Mouse (Mus musculus): Measurements from ENCODE around the gene Inf2. TPM values are rescaled to one million over a fixed set of nuclear protein-coding genes. Genes with fewer than 3 reads are reported as not detected.

The Inf2 gene
- 28.0 and 33.6 TPM in 2 replicates for polyA plus RNA-seq (2012; rRNA removed)

DNA sequence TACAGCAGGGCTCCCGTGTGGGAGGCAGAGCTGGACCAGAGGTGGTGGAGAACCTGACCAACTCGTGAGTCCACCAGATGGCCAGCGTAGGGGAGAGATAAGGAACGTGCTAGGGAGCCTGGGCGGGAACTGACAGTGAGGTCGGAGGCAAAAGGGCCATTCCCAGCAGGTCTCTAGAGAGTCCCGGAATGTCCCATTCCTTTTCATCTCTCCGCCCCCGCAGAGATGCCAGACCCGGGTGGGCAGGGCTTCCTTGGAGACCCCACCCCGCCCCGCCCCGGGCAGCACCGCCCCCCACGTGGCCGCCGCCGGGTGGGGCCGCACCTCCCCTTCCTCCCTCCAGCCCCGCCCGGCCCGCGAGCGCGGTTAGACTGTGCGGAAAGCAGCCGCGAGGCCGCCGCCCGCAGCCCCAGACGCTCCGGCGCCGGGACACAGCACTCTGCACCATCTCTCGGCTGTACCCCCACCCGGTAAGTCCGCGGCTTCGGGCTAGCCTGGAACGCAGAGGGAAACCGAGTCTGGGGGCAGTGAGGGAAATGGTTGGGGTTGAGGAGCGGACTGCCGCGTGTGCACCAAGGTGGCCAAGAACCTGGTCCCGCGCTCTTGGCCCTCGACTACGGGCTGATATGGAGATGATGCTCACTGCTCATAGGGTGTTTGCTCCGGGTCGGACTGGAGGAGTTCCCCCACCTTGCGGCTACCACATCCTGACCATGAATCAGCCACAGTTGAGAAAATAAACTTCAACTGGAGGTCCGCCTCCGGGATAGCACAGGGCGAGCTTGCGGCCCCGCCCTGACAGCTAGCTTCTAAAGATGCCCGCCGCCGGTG, at the start of gene Inf2:
Gene Inf2, plus strand, starts transcription at position 359 of the 831 bp plus-strand sequence.
- TF ChIP-seq POLR2A (IDR thresholded peaks at IDR 0.05; ENCODE audit: borderline replicate concordance, extremely low read depth, low read depth, low read length) (peak; percentile 48; the same call in 1 of the 2 replicates), CTCF (IDR thresholded peaks at IDR 0.05; ENCODE audit: insufficient read depth, low read length) (no peak)
- Histone ChIP-seq H3K4me3 (replicated peaks; ENCODE audit: extremely low read depth, low read depth, low read length) (peak within 1 kb of the TSS; percentile 76), H3K4me1 (ENCODE audit: control insufficient read depth, insufficient read depth, low read length) (peaks cover 41% of the 10 kb centered on the region)
- DNase-seq = peak; percentile 86
- WGBS = 1% methylated on average over 58 of the region's 60 CpGs

DNA sequence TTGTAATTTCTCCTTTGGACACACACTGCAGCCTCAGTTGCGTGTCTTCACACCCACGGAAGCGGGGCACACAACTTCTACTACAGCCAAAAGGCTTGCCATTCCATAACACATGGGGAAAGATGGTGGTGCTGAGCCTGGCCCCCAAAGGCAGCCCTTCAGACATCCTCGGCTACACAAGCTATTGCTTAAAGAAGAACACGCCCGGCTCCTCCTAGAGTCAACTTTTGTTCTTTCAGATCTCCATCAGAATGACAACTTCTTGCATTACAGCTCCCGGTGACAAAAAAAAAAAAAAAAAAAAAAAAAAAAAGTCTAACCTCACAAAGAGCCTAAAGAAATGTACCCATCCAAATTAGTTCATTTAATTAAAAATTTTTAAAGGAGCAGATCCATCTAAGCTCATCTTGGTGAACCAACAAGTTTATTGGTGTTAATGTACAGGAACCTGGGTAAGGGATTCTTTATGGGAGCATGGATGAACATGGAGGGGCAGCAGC, 49.1 kb upstream of the Inf2 start:
- WGBS = 86% methylated on average over 7 of the region's 7 CpGs
- no peak for DNase-seq
- Histone ChIP-seq H3K4me3 (replicated peaks; ENCODE audit: extremely low read depth, low read depth, low read length) (no peak overlapping the region), H3K4me1 (ENCODE audit: control insufficient read depth, insufficient read depth, low read length) (no peaks in the 10 kb centered on the region)
- TF ChIP-seq POLR2A (IDR thresholded peaks at IDR 0.05; ENCODE audit: borderline replicate concordance, extremely low read depth, low read depth, low read length) (no peak), CTCF (IDR thresholded peaks at IDR 0.05; ENCODE audit: insufficient read depth, low read length) (no peak)

DNA sequence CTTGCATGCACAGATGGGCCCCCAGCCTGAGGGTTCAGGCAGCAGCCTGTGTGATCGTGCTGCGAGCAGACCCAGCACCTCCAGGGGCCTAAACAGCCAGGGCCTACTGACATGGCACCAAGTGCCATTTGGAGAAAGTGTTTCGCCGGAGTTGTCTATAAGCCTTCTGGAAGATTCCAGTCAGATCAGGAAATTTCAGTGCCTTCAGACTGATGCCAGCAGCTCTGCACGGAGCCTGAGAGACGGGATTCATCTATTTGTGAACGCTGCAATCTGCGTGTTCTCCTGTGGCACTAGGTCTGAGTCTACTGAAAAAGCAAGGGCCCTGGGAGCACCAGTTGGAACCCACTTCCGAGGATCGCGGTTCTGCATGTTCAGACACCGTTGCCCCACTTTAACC, 48.3 kb upstream of the Inf2 start:
- DNase-seq = no peak
- TF ChIP-seq POLR2A (IDR thresholded peaks at IDR 0.05; ENCODE audit: borderline replicate concordance, extremely low read depth, low read depth, low read length) = no peak
- TF ChIP-seq CTCF (IDR thresholded peaks at IDR 0.05; ENCODE audit: insufficient read depth, low read length) = no peak
- WGBS = 94% methylated on average over 12 of the region's 12 CpGs
- Histone ChIP-seq H3K4me3 (replicated peaks; ENCODE audit: extremely low read depth, low read depth, low read length) (no peak overlapping the region), H3K4me1 (ENCODE audit: control insufficient read depth, insufficient read depth, low read length) (no peaks in the 10 kb centered on the region)

DNA sequence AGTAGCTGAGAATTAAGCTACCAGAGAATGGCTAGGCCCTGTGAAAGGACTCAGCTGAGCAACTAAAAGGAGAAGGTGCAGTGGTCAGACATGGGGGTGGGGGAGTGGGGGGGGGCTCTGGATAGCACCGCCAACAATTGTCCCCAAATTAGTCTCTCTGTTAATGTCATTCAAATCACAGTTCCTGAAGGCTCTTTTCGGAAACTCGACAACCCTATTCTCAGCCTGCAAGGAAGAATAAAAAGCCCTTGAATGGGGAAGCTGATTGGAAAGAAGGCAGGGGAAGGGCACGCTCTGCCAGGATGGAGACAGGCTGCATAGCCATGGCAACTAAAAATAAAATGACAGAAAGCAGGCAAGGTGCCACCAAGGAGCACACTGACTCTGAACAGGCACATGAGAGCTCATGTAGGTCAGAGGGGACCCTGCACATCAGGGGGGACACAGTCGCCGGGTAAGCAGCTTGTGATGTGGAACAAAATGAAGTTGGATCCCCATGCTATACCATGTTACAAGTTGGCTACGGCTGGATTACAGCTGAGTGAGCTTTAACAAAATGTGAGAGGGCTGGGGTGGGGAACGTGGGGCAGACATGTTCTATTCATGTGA, 47.0 kb upstream of the Inf2 start:
- no peak for TF ChIP-seq POLR2A (IDR thresholded peaks at IDR 0.05; ENCODE audit: borderline replicate concordance, extremely low read depth, low read depth, low read length)
- TF ChIP-seq CTCF (IDR thresholded peaks at IDR 0.05; ENCODE audit: insufficient read depth, low read length) = no peak
- H3K4me3 ChIP-seq (replicated peaks; ENCODE audit: extremely low read depth, low read depth, low read length) = no peak overlapping the region
- H3K4me1 ChIP-seq (ENCODE audit: control insufficient read depth, insufficient read depth, low read length) = no peaks in the 10 kb centered on the region
- WGBS = 81% methylated on average over 8 of the region's 8 CpGs
- DNase-seq = no peak

DNA sequence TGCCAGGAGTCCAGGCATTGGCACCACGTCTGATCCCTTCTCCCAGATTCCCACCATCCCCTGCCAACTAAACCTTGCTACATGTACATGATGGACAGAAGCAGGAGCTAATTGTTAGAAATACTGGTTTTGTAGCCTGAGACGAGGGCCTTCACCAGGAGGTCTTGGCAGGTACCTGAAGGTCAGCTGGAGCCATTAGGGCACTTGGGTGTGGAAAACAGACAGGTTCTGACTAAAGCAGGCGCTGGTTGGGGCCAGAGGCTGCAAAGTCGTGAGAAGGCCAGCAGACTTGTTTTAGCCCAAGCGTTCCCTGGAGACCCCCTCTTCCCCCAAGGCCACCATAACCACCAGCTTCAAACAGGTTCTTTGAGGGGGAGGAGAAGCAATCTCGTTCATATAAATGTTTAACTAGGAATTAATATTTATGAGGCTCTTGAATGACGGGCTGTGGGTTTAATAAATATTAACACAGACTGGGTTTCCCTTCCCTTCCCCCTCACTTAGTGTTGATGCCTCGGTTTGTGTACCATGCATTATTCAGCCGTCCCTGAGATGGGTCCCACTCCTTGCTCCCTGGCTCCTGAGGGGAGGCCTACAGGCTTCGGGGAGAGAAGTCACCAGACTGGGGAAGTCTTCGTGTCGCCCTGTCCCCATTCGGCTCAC, 46.2 kb upstream of the Inf2 start:
- TF ChIP-seq CTCF (IDR thresholded peaks at IDR 0.05; ENCODE audit: insufficient read depth, low read length) (no peak), POLR2A (IDR thresholded peaks at IDR 0.05; ENCODE audit: borderline replicate concordance, extremely low read depth, low read depth, low read length) (no peak)
- 73% methylated on average over 13 of the region's 13 CpGs for WGBS
- no peak for DNase-seq
- Histone ChIP-seq H3K4me3 (replicated peaks; ENCODE audit: extremely low read depth, low read depth, low read length) (no peak overlapping the region), H3K4me1 (ENCODE audit: control insufficient read depth, insufficient read depth, low read length) (no peaks in the 10 kb centered on the region)

DNA sequence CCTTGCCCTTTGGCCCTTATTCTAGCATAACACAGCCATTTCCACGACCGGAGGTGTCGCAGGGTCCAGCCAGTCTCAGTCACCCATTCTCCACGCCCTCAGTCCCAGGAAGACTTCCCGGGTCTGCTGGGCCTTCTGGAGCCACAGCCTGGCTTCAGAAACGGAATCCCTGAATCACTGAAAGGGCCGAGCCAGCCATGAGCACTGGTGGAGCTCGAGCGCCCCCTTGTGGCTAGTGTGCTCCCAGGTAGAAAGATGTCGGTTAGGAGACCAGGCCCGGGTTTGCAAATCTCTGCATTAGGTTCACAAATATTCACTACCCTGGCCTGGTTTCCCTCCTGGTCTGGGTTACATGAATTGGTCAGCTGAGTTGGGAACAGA, 45.7 kb upstream of the Inf2 start:
- TF ChIP-seq CTCF (IDR thresholded peaks at IDR 0.05; ENCODE audit: insufficient read depth, low read length) (peak; percentile 82), POLR2A (IDR thresholded peaks at IDR 0.05; ENCODE audit: borderline replicate concordance, extremely low read depth, low read depth, low read length) (no peak)
- DNase-seq = peak; percentile 83
- no peak overlapping the region for H3K4me3 ChIP-seq (replicated peaks; ENCODE audit: extremely low read depth, low read depth, low read length)
- 7% methylated on average over 11 of the region's 11 CpGs for WGBS
- H3K4me1 ChIP-seq (ENCODE audit: control insufficient read depth, insufficient read depth, low read length) = no peaks in the 10 kb centered on the region

DNA sequence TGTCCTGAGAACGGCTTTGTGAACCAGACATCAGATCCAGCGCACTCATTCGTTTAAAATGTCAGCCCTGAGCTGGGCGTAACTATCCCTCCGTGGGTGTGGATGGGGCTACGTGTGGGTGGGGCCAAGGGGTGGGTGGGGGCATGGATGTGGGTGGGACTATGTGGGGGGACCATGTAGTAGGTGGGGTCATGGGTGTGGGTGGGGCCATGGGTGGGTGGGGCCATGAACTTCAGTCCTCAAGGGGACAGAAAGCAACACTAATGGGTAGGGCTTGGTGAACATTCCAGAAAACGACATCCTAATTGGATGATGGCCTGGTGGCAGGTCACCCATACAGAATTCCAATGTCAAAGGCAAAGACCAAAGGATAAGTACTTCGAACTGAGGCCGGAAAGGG, 44.6 kb upstream of the Inf2 start:
- Histone ChIP-seq H3K4me1 (ENCODE audit: control insufficient read depth, insufficient read depth, low read length) (no peaks in the 10 kb centered on the region), H3K4me3 (replicated peaks; ENCODE audit: extremely low read depth, low read depth, low read length) (no peak overlapping the region)
- WGBS = 69% methylated on average over 9 of the region's 9 CpGs
- no peak for DNase-seq
- TF ChIP-seq CTCF (IDR thresholded peaks at IDR 0.05; ENCODE audit: insufficient read depth, low read length) = no peak
- TF ChIP-seq POLR2A (IDR thresholded peaks at IDR 0.05; ENCODE audit: borderline replicate concordance, extremely low read depth, low read depth, low read length) = no peak

DNA sequence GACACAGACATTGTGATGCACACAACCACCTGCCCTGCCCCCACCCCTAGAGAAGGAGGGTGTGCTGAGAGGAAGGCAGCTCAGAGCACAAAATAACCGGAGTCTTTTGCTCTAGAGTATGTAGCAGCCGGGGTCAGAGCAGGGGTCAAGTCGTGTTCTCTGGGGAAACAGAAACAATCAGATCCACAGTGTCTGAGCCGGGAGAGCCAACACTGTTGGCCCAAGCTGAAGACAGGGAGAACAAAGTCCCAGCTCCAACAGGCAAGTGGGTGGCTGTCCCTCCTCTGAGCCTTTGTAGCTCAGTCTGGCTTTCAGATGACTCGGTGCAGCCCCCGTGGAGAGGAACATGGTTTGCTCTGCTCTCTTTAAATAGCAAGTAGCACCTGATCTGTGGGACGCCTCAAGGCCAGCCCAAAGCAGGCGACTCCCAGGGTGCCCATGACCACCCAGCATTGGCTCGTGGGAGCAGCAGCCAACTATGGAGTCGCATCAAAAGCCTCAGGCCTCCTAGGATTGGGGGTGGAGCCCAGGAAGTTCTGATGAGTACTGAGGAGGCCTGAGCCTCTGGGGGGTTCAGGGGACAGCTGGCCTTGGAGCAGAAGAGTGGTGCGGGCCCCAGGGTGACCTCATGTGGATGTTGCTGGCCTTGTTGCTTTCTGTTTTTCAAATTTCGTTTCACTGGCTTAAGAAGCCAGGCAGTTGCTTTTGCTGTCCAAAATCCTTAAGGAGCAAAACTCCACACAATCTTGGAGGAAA, 43.5 kb upstream of the Inf2 start:
- DNase-seq = no peak

DNA sequence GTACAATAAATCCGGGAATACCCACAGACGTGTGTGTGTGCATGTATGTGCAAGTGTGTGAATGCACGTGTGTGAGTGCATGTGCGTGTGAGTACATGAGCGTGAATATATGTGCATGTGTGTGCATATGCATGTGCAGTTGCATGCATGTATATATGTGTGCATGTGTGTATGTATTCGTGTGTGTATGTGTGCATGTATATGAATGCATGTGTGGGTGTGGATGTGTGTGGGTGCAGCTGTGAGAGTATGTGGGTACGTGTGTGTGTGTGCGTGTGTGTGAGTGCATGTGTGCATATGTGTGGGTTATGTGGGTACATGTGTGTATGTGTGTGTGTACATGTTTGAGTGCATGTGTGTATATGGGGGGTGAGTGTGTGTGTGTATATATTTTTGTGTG, 42.5 kb upstream of the Inf2 start:
- no peak for TF ChIP-seq CTCF (IDR thresholded peaks at IDR 0.05; ENCODE audit: insufficient read depth, low read length)
- no peak for TF ChIP-seq POLR2A (IDR thresholded peaks at IDR 0.05; ENCODE audit: borderline replicate concordance, extremely low read depth, low read depth, low read length)
- no peaks in the 10 kb centered on the region for H3K4me1 ChIP-seq (ENCODE audit: control insufficient read depth, insufficient read depth, low read length)
- no peak overlapping the region for H3K4me3 ChIP-seq (replicated peaks; ENCODE audit: extremely low read depth, low read depth, low read length)
- WGBS = 91% methylated on average over 8 of the region's 8 CpGs
- DNase-seq = no peak

More for the DNA sequence above, 43.5 kb upstream of the Inf2 start:
- 46% methylated on average over 12 of the region's 12 CpGs for WGBS
- Histone ChIP-seq H3K4me1 (ENCODE audit: control insufficient read depth, insufficient read depth, low read length) (no peaks in the 10 kb centered on the region), H3K4me3 (replicated peaks; ENCODE audit: extremely low read depth, low read depth, low read length) (no peak overlapping the region)
- TF ChIP-seq CTCF (IDR thresholded peaks at IDR 0.05; ENCODE audit: insufficient read depth, low read length) = no peak
- no peak for TF ChIP-seq POLR2A (IDR thresholded peaks at IDR 0.05; ENCODE audit: borderline replicate concordance, extremely low read depth, low read depth, low read length)

Measured in lung, adult 2 months (tissue).